Mouse (Mus musculus) induced T-regulatory cell, adult 2 months (primary cell): ENCODE data around the gene Rpl19.
A peak's percentile ranks its signal among the peaks of the same experiment; 100 is the strongest.

ENCODE experiments used
- DNase-seq: peaks from one replicate; pipeline ENCODE4 v3.0.0-alpha.2; 2012; ENCODE audit warnings: low read depth

Rpl19 gene

DNA sequence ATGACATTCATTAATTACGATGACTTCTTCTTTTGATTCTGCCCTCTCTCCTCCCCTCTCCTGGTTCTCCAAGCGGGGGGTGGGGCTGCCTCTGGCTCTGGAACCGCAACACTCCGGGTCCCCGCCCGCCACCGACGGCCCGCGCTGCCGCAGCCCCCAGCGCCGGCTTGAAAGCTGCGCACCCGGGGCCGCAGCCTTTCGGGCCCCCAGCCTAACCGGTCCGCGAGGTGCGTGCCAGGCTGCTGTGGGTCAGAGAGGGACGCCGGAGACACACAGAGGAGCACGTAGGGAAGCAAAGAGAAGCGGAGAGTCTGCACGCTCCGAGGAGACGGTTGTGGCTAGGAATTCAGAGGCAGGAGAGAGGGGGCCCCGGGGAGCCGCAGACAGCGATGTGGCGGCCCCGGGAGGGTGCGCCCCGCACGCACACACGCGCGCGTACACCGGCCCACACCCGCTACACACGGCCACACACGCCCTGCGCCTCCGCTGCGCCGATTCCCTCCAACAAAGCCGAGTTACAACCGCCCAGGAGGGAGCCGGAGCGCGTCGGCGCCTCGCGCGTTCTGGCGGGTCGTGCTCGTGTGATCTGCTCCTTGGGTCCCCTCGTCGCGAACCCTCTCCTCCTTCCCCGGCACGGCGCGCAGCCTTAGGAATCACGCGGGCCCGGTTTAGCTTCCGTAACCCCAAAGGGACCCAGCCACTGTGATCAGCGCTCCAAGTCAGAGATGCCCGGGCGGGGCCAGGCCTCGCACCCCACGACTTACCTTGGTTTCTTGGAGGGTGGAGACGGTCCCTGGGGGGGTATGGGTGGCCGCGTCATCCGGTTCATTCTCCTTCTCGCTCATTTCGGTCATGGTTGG, 25.8 kb downstream of the Rpl19 start:
- DNase-seq = peak; percentile 61

DNA sequence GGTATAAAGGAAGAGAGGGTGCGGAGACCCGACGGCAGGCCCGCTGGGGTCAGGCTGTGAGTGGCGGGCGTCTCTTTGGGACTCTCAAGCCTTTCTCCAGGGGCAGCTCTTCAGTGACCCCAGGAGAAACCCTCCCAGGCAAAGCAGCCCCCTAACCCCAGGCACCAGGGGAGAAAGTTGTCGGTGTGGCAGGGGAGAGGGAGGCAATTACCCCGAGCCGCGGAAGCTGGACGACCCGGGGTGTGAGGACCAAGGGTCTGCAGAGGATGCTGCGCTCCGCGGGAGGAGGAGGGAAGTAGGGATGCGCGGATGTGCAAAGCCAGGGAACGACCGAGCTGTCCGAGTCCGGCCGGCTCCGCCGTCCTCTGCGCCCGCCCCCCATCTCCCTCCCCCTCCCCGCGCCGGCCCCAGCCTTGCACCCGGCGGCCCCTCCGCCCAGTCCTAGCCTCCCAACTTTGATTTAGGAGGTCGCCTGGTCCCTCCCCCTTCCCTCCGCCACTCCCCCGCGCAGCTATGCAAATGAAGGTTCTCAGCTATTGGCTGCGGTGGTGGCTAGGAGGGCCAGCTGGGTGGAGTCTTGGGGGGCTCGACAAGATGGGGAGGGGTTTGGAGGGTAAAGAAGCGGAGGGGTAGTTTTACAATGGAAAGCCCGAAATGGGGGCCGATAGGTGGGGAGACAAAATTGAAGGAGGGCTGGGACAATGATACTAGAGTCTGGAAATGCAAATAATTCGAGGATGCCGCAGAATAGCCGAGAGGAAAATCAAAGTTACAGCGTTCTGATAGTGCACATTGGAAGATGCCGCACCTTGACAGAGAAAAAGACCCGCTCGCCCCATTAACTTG, 26.7 kb downstream of the Rpl19 start, which contains the start of gene Stac2:
TSS of gene Stac2 (minus strand) at position 474 of the 846 bp plus-strand sequence.
- peak; percentile 66 for DNase-seq

DNA sequence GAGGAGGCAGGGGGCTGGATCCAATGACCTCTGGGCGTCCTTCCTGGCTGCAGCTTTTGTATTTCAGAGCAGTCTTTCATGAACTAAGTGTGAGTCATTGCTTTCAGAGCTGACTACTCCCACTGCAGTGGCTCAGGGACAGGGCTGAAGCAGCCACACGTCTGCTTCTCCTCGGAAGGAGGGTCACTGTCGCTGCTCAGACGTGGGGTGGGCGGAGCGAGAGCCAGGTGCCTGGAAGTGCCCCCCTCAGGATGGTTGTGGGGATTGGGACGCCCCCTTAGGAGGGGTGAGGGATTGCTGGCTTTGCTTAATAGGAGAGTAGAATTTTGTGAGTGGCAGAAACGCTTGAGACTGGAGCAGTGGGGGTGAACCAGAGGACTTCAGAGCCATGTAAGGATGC, 31.0 kb downstream of the Rpl19 start:
- DNase-seq = no peak

- DNase-seq = peak; percentile 61
Measured at GRCm38 (mm10) chr11:98057998-98058397, 31.5 kb downstream of the Rpl19 start.

GRCm38 (mm10) chr11:98059662-98060061, 33.2 kb downstream of the Rpl19 start:
- DNase-seq = no peak

- no peak for DNase-seq
Measured at GRCm38 (mm10) chr11:98060104-98060692, 33.7 kb downstream of the Rpl19 start.

- no peak for DNase-seq
Measured at GRCm38 (mm10) chr11:98061441-98061840, 34.9 kb downstream of the Rpl19 start.

GRCm38 (mm10) chr11:98061904-98062562, 35.5 kb downstream of the Rpl19 start:
- no peak for DNase-seq

DNA sequence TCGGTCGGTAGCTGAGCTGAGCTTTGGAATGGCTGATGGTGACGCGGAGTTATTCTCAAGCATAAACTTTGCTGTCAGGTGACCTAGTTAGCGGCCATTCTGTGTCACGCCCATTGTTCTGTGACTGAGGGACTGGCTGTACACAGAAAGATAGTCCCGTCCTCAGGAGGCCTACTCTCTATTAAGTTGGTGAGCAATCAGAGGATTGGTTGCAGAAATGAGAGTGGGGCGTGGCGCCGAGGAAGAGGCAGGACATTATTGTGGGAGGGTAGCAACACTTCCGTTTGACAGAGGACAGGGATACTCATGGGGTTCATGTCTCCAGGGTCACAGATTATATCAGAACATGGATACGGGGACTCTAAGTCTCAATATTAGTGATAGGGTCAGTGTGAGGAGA, 39.7 kb downstream of the Rpl19 start:
- no peak for DNase-seq

DNA sequence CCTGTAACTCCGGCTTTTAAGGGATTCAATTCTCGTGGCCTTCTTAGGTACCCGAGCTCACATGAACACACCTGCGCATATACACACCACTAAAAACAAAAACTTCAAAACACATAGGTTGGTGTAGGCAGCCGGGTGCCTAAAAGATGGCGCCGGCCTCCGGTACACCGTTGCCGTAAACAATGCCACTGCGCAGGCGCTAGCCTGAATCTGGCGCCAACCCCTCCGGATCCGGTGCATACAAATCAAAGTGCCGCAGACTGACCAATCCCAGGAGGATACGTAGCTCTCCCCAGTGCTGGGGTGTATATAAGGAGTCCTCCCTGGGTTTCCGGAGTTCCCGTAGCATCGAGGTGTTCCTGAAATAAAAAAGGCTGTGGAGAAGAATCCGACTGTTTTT, 40.7 kb downstream of the Rpl19 start:
- DNase-seq = no peak

DNA sequence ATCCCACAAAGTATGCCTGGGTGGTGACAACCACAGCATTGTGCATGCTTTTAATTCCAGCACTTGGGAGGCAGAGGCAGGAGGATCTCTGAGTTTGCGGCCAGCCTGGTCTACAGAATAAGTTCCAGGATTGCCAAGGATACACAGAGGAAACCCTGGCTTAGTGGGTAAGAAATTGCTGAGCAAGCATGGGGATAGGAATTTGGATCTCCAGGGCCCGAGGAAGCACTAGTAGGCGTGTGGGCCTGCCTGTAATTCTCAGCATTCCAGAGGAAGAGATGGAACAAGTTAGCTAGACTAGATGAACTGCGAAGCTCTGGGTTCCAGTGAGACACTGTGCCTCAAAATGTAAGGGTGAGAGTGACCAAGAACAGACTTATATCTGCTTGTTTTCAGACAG, 46.9 kb downstream of the Rpl19 start:
- no peak for DNase-seq

- DNase-seq = peak; percentile 93
Measured at GRCm38 (mm10) chr11:98075195-98075808, 48.8 kb downstream of the Rpl19 start.

DNA sequence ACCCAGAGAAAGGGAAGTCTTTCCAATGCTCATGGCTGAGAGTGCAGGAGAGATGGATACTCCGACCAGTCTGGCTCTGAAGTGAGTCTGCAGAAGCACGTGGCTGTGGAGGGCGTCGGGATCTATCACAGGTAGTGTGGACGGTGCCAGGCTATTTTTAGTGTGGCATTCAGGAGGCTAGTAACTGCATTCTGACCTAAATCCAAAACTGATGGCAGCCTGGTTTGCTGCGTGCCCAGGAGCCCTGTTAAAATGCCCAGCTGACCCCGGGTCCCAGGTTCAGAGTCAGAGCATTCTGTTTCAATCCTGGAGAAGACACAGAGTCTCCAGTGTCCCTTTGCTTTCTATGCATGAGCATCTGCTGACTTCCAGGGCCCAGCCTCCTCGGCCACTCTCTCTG, 50.6 kb downstream of the Rpl19 start:
- DNase-seq = no peak
